Mouse (Mus musculus) lung, adult 10 weeks (tissue): ENCODE measurements around the gene Osbpl6. TPM values are rescaled to one million over a fixed set of nuclear protein-coding genes. Genes with fewer than 3 reads are reported as not detected.

Experiments used
- polyA plus RNA-seq: library from polyadenylated mRNA; stranded (reverse); fragments of 350-450 nt; fragmentation: Illumina TruSeq; extraction: RNeasy Lipid Tissue Mini Kit (QIAGEN cat#74804); gene quantifications from one replicate; pipeline ENCODE4 v1.2.3, GENCODE M21; 2014; ENCODE audit warnings: low read depth, low replicate concordance; ENCODE audit not compliant: insufficient read depth

The Osbpl6 gene
- polyA plus RNA-seq: 13.1 TPM

GRCm38 (mm10) chr2:76406151-76406936, at the start of gene Osbpl6:
TSS of gene Osbpl6 (plus strand) at chr2:76406508.

GRCm38 (mm10) chr2:76360226-76360625, 46.1 kb upstream of the Osbpl6 start, which contains the start of gene Cyct:
TSS of gene Cyct (minus strand) at chr2:76360450.

GRCm38 (mm10) chr2:76369821-76370655, 36.3 kb upstream of the Osbpl6 start, which contains the start of gene Rbm45:
TSS of gene Rbm45 (plus strand) at chr2:76369984.

GRCm38 (mm10) chr2:76647883-76648570, 241.7 kb downstream of the Osbpl6 start, which contains the start of the genes Prkra and Pjvk:
TSS of gene Prkra (minus strand) at chr2:76648015.
TSS of gene Pjvk (plus strand) at chr2:76648476.

Other genes starting within 250 kb of the Osbpl6 start
- not detected for gene Pde11a, start 67.7 kb upstream of the Osbpl6 start, polyA plus RNA-seq
- not detected for gene Cyct, start 46.1 kb upstream of the Osbpl6 start, polyA plus RNA-seq
- 15.9 TPM for gene Rbm45, start 36.5 kb upstream of the Osbpl6 start, polyA plus RNA-seq
- gene Prkra, start 241.5 kb downstream of the Osbpl6 start, polyA plus RNA-seq: 20.2 TPM
- gene Pjvk, start 242.0 kb downstream of the Osbpl6 start, polyA plus RNA-seq: not detected